Mouse (Mus musculus): Measurements from ENCODE around the gene Gm9837.

Gm9837 gene

DNA sequence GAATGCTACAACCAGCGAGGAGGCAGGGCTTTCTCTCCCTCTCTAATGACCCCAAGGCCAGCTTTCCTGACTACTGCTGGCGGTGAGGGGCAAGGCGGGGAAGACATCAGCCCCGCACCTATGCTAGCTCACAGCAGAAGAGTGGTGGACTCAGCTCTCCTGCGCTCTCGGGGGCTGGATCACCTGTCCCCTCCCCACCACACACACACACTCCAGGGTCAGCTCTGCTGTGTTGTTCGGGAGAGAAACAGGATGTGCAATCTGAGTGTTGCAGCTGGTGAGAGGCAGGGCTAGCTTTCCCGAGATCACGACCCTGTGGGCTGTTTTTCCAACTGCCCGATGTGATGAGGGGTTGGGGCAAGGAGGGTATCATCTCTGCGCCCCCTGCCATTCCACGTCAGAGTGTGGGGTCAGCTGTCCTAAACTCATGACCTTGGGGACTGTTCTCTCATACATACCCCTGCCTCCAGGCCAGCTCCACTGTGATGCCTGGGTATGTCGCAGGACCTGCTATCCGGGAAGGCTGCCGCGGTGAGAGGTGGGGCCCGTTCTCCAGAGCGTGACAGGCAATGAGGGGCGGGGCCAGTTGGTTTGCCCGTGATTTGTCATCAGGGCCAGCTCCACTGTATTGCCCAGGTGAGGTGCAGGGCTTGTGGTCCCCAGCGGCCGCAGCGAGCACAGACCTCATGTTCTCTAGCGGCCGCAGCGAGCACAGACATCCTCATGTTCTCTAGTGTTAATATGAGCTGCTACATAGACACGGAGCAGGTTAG is 16.7 kb upstream of the Gm9837 start:
- no peak for DNase-seq (ENCODE audit: low spot score)

DNA sequence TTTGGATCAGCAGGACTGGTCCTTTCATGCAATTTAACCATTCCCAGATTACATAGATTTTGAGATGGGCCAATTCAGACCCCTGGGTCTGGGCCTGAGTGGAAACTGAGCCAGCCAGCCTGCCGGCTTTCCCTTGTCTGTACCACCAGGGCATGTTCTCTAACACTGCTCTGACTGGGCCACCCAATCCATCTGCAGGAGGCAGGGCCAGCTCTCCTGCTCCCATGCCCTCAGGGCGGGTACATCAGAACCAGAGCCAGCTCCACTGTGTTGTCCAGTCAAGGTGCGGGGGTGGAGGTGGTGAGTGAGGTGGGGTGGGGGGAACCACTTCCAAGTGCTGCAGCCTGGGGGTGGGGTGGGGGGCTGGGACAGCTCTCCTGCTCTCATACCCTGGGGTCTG is 16.1 kb upstream of the Gm9837 start:
- DNase-seq (ENCODE audit: low spot score), result no peak

DNA sequence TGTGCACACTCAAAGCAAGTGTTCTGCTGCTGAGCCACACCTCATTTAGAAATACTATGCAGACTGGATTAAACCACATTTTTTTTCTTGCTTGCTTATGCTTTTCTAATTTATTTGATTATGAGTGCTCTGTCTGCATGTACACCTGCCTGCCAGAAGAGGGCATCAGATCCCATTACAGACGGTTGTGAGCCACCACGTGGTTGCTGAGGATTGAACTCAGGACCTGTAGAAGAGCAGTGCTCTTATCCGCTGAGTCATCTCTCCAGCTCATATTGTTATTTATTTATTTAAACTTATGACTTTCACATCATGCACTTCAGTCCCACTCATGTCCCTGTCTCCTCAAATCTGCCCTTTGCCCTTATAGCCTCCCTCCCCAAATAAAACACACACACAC is 15.4 kb upstream of the Gm9837 start:
- DNase-seq (ENCODE audit: low spot score), result no peak

DNA sequence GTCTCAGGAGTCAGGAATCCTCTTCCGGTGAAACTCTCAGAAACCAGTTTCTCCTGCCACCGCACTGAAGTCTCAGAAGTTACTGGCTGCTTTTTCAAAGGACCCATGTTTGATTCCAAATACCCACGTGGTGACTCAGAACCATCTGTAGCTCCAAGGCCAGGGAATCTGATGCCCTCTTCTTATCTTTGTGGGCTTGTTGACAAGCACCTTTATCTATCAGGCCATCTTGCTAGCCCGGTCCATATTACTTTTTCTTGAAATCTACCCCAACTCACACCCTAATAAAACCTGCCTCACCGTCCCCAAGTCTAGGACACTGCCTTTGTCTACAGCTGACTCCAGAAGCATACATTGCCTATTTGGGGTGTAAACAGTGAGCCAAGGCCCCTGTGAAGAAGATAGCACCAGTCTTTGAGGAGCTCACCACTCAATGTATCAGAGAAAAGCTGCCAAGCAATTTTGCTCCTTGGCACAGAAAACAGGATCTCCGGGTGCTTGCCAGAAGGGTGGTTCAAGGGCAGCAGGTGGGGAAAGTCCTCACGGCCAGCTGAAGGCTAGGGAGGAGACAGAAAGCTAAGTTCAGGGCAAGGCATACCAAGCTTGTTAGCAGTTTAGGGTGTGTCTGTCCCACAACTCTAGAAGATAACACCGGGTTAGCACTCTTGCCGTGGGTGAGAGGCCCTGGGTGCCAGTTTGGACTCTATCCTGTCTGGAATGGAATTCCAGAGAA is 13.0 kb upstream of the Gm9837 start:
- peak; percentile 67 for DNase-seq (ENCODE audit: low spot score)

DNA sequence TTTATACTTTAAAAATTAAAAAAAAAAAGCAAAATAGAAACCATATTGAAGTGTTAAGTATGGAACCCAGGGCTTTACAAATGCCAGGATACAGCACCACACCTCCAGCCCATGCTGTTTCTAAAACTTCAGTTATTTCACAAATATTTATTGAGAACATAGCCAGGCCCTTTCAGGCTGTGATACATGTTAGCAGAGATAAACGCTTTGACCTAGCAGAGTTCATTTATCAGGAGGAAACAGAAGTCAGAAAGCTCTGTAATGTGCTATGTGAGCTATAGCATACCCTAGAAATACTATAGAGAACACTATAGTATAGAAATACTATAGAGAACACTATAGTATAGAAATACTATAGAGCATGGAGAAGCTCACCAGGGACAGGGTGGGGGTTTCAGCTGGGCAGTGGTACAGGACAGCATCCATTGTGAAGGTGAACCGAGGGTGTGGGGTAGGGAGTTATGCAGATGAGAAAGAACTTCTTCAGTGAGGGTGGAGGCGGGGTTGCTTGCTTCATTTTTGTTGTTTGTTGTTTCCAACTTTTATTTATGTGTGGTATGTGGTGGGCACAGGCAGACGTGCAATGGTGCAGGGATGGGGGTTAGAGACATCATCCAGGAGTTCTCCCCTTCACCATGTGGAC is 10.9 kb upstream of the Gm9837 start:
- no peak for DNase-seq (ENCODE audit: low spot score)

DNA sequence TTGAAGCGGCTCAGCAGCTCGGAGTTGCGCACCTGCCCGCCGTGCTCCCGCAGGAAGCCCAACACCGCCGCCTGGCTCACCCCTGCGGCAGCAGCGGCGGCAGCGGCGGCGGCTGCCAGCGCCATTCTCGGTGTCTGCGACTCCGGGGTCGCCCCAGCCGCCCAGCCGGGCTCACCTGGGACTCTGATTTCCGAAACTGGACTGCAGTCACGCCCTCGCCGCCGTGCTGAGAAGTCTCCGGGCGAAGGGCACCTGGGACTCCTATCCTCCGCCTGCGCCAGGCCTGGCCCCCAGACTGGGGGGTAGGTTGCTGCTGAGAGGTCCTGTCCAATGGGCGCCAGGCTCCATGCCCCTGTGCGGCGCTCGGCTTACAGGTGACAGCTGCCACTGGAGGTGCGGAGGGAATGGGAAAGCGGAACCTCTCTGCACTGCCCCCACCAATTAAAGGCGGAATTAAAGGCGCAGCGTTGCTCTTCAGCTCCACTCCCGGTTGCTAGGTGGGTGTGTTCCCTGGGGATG is 9.6 kb upstream of the Gm9837 start, which contains the start of the genes Gm9945 and Sowaha:
Gene Gm9945 (plus strand): TSS at position 384 of the 519 bp plus-strand sequence.
Gene Sowaha (minus strand): TSS at position 492 of the 519 bp plus-strand sequence.
- no peak for DNase-seq (ENCODE audit: low spot score)

DNA sequence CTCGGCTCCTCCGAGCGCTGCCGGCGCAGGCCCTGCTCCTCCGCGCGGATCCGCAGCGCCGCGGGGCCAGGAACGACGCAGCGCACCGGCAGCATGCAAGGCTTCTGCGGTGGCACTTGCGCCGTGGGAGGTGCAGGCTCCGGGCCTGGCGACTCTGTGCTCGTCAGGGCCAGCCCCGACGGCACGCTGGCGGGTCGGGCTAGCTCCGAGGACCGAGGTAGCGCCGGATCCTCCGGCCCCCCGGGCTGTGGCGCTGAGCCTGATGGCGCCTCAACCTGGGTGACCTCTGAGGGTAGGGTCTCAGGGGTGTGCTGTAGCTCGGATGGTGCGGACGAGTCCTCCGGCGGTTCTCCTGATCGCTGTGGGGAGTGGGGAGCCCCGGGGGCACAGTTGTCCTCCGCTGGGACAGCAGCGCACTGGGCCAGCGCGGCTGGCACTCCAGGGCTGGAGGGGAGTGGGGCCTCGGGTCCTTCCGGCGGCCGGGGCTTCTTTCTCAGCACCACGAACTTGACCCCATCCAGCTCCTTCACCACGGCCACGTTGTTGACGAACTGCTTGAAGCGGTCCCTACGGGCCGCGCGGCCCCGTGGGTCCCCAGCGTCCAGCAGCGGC is 9.0 kb upstream of the Gm9837 start:
- no peak for DNase-seq (ENCODE audit: low spot score)

DNA sequence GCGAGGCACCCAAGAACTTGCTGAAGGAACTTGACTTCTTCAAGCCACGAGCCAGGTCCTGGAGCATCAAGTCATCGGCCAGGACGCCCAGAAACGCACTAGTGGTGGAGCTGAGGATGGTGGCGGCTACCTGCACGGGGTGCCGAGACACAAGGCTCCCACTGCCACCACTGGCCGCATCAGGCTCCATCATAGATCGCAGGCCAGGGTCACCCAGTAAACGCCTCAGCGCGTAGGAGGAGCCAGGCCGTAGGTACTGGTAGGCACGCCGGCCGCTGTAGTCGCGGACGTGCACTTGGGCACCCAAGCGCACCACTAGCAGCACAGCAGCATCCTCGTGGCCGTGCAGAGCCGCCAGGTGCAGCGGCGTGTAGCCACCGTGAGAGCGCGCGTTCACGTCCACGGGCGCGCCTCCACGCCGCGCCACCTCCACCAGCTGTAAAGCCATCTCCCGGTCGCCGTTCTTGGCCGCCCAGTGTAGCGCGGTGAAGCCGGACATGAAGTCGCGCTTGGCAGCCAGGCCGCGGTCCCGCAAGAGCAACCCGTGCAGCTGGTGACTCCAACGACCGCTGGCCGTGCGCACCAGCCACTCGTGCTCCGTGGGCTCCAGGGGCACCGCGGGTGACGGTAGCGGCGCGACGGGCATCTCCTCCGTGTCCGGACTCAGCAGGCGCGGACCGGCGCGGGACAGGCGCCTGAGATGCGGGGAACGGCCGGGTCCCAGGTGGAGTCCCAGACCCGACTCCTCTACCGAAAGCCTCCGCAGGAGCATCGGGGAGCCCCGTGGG is 8.3 kb upstream of the Gm9837 start:
- DNase-seq (ENCODE audit: low spot score), result no peak

DNA sequence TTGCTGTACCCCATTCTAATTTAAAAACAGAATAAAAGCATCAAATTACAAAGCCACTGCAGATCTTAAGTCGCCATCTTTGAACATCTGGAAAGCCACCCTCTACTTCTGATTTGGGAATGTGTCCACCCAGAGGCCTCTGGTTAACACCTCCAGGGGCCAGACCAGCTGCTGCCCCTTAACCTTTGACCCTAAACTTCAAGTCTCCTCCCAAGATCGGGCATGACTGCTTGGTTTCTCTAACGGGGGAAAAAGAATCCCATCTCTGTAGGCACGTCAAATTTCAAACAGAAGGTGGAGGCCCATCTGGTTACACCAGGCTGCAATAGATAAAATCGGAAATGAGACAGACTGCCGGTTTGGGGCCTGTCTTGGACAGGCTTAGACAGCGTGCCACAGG is 7.6 kb upstream of the Gm9837 start:
- no peak for DNase-seq (ENCODE audit: low spot score)

DNA sequence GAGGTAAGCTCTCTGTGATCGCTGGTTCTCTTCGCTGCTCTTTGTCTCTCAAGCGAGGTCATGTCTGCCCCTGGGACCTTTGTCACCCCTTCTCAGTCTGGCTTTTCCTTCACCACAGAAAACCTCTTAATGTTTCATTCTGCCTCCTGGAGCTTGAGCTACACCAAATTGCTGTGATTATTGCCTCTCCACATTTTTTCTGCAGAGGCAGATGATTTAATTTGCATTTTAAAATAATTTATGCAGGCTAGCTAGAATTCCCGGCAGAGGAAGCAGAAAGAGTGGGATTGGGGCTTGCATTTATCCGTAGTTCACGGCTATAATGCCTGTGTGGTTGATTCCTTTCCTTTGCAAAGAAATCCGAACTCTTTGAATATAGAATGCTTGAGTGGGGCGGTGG is 5.3 kb upstream of the Gm9837 start:
- no peak for DNase-seq (ENCODE audit: low spot score)

DNA sequence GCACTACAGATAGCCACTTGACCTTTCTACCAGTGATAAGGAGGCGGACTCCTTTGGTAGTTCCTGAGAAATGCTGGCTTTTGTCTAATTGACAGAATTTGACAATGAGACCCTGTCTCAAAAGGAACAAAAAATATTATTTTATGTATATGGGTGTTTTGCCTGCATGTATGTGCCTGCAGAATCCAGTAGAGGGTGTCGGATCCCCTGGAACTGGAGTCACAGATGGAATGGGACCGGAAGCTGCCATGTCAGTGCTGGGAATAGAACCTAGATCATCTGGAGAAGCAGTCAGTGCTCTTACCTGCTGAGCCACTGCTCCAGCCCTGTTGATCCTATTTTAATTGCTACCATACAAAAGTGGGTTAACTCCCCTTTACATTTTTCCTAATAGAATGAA is 2.4 kb upstream of the Gm9837 start:
- DNase-seq (ENCODE audit: low spot score), result no peak

DNA sequence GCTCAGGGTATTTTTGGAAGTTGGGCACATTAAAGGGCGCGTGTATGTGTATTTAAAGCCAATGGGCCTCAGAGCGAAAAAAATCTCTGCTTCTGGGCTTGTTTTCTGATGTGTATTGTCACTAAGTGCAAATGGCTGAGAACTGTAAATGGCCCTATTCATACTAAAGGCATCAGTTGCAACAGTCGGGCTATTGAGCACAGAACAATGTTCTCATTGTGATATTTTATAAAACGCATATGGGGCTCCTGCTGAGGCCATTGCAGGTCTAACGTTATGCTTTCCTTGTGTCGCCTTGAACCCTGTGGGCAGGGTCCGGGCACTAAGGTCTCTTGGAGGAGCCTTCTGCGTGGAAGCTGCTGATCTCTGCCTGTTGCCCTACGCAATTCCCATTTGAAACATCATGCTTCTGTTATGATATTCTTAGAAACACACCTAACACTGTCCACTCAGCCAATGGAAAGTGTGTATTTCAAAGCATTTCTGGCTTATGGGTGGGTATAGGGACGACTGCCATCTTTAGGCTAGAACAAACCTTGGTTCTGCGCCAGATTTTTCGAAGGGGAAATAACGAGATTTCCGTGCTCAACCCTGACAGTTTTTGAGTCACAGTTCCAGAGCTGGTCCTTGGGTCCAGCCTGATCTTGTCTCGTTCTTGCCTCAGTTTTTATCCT is 848 bp downstream of the Gm9837 start:
- DNase-seq (ENCODE audit: low spot score), result no peak

DNA sequence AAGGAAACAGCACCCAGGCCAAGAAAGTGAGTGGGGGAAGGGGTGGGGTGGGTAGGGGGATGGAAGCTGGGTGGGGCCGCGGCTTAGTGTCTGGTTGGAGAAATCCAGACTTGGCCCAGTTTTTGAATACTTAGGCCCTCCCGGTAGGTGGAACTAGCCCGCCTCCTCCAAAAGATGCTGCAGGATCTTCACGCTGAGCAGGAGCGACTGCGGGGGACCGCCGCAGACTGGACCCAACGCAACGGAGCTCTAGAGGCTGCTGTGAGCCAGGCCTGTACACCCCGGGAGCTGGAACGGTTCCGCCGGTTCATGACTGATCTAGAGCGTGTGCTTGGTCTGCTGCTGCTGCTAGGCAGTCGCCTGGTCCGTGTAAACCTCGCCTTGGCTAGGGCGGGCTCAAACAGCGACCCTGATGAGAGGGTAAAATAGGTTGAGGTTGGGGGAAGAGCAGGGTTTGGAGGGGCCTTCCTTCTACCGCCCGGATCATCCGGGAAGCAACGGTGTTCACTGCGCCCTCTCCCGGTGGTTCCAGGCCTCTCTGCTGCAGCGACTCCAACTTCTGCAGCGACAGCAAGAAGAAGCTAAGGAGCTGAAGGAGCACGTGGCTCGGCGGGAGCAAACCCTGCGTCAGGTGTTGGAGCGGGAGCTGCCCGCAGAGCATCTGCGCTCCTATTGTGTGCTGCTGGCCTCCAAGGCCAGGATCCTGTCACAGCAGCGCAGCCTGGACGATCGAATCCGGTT is 3.9 kb downstream of the Gm9837 start:
- peak; percentile 54 for DNase-seq (ENCODE audit: low spot score)

DNA sequence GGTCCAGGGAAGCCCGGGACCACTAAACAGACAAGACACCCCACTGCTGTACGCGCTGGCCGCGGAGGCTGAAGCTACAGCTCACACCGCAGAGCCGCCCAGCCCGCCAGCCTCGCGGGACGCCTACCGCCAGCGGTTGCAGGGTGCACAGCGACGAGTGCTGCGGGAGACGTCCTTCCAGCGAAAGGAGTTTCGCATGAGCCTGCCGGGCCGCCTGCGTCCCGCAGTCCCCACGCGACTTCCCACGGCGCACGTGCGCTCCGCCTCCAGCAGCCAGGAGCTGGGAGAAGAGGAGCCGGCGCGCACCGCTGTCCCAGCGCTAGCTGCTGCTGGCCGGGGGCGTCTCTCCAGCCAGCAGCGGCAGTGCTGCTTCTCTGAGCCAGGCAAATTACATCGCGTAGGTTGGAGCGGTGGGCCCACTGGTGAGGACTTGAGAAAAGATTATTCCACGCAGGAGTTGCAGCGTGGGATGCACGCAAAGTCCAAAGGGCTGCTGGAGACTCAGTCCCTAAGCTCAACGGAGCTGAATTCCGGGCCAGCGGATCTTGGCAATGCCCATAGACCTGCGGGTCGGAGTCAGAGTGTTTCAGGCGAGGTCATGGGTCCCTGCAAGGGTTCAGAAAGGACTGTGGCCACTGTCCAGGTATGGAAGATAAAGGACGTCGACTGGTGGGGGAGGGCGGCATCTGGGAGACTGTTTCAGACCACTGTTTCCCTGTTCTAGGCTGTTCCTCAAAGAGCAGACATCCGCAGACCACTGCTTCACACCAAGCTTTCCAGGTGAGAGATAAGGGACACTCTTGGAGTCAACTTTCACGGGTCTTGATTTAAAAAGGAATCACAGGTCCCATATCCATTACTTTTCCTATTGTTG is 6.5 kb downstream of the Gm9837 start:
- no peak for DNase-seq (ENCODE audit: low spot score)

DNA sequence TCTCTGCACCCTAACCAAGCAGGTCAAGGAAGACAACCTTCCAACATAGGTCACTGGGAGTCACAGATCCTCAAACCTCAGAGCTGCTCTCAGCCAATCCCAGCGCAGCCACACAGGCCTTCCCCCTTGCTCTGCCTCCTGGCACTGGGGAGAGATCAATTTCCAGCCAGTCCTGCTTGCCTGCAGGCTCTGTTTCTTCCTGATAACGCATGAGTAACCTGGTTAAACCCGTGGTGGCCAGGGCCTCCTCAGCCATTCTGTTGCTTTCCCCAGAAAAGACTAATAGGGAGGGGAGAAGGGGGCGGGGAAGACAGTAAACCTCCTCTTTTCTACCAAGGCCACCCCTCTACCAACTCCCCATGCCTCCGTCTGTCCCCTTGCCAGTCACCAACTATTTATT is 8.6 kb downstream of the Gm9837 start:
- DNase-seq (ENCODE audit: low spot score), result no peak

DNA sequence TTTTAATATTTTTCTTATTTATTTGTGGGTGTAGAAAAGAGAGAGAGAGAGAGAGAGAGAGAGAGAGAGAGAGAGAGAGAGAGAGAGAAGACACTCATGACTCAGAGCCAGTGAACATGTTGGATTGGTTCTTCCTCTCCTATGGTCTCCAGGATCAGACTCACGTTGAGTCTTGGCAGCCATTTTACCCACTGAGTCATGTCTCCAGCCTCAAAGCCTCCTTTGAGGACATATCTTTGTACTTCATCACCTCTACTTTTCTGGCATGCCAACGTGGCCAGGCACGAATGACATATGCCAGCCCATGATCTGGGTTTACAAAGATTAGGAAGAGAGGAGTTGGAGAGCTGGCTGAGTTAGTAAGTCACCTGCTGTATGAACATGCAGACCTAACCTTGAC is 10.1 kb downstream of the Gm9837 start:
- no peak for DNase-seq (ENCODE audit: low spot score)

DNA sequence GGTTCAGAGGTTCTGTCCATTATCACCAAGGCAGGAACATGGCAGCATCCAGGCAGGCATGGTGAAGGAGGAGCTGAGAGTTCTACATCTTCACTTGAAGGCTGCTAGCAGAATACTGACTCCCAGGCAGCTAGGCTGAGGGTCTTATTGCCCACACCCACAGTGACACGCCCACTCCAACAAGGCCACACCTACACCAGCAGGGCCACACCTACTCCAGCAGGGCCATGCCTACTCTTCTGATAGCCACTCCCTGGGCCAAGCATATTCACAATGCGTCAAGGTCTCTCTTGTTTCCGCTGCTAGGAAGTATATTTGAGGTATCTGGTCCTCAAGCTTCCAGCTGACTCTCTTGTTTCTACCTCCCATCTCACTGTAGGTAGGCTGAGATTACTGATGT is 11.3 kb downstream of the Gm9837 start:
- DNase-seq (ENCODE audit: low spot score), result no peak

DNA sequence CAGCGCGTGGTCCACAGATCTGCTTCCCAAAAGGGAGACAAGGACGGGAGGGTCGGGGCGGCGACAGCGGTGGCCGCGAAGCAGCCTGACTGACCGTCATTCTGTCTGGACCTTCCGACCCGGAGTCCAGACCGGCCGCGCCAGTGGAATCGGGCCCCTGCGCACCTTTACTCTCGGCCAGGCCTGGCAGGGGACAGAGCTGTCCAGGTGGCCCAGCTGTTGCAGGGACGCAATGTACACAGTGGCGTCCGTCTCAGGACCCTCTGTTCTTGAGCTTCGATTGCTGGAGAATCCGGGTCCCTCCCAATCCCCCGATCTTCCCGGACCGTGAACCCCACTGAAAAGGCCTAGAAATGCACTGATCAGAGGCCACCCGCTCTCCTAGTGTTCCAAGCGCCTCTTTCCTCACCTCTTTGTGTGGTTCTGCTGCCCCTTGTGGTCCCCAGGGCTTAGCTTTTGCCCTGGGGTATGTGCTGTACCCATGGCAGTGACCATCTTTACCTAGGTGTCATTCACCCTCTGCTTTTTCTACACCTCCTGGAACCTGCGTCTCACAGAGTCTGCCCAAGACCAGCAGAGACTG is 12.8 kb downstream of the Gm9837 start:
- DNase-seq (ENCODE audit: low spot score), result no peak
